Mouse (Mus musculus): Measurements from ENCODE around the gene Supt6.
A peak's percentile ranks its signal among the peaks of the same experiment; 100 is the strongest.

Gene Supt6

GRCm38 (mm10) chr11:78166161-78166560, 79.6 kb downstream of the Supt6 start:
- DNase-seq (ENCODE audit: low spot score) = no peak

GRCm38 (mm10) chr11:78165761-78166109, 80.1 kb downstream of the Supt6 start:
- no peak for DNase-seq (ENCODE audit: low spot score)

GRCm38 (mm10) chr11:78164924-78165760, 80.6 kb downstream of the Supt6 start, which contains the start of gene Traf4:
Gene Traf4, minus strand, starts transcription at chr11:78165589.
- peak; percentile 67 for DNase-seq (ENCODE audit: low spot score)

GRCm38 (mm10) chr11:78164604-78164923, 81.2 kb downstream of the Supt6 start:
- DNase-seq (ENCODE audit: low spot score) = no peak

- peak; percentile 62 for DNase-seq (ENCODE audit: low spot score)
Observed at GRCm38 (mm10) chr11:78163681-78164603, 81.8 kb downstream of the Supt6 start.

- DNase-seq (ENCODE audit: low spot score) = no peak
Observed at GRCm38 (mm10) chr11:78163045-78163444, 82.7 kb downstream of the Supt6 start.

GRCm38 (mm10) chr11:78162504-78162903, 83.3 kb downstream of the Supt6 start:
- DNase-seq (ENCODE audit: low spot score) = no peak

- DNase-seq (ENCODE audit: low spot score) = no peak
Observed at GRCm38 (mm10) chr11:78161968-78162367, 83.8 kb downstream of the Supt6 start.

GRCm38 (mm10) chr11:78161169-78161568, 84.6 kb downstream of the Supt6 start:
- no peak for DNase-seq (ENCODE audit: low spot score)

- DNase-seq (ENCODE audit: low spot score) = no peak
Observed at GRCm38 (mm10) chr11:78160675-78161074, 85.1 kb downstream of the Supt6 start.

GRCm38 (mm10) chr11:78160171-78160570, 85.6 kb downstream of the Supt6 start:
- no peak for DNase-seq (ENCODE audit: low spot score)

GRCm38 (mm10) chr11:78159557-78159956, 86.2 kb downstream of the Supt6 start:
- DNase-seq (ENCODE audit: low spot score) = no peak

- no peak for DNase-seq (ENCODE audit: low spot score)
Observed at GRCm38 (mm10) chr11:78159096-78159495, 86.7 kb downstream of the Supt6 start.

Data from ovary, postnatal 10 days (tissue).